Mouse (Mus musculus): ENCODE measurements around the gene Zfp605. TPM values are rescaled to one million over a fixed set of nuclear protein-coding genes. Genes with fewer than 3 reads are reported as not detected.
"Not testable (repeated sequence)": the region's sequence is repeated elsewhere in the genome, so short reads cannot be mapped to it uniquely, and the experiment has no call there.

Zfp605 gene
- total RNA-seq, 2 experiments from 2014 or later: 15.7 to 17.3 TPM

DNA sequence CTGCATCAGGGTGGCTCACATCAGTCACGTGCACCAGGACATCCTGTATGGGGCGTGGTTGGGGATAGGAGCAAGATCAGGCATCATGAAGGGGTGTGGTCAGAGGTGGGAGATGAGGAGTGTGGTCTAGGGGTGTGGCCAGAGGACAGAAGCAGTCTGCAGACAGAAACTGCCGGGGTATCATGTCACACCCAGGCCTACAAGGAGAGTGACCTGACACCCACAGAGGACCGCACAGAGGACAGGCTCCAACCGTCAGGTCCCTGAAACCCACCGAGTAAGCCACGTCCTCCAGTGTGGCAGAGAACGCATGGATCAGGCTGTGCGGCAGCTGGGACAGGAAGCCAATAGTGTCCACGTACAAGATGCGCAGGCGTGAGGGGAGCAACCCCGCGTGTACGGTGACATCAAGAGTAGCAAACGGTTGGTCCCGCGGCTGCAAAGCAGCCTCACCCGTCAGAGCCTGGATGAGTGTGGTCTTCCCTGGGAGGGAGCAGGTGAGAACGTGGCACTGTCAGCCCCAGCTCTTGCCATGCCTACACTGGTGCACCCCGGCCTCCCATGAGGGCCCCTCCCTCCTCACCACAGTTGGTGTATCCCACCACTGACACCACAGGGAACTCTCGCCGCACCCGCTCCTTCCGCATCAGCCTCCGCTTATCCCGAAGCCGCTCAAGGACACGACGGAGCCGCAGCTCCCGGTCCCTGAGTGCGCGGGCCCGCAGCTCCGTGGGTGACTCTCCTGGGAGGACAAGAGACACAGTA is 5.1 kb upstream of the Zfp605 start:
- DNase-seq (ENCODE audit: low spot score in 2 of 2): peak in 1 of 2 experiments; percentile 19
- intact Hi-C loops (cut with DNase I): loop anchor here (5.0 to 10.0 kb wide), 2 partner anchors 547 to 1440 kb away; partner anchors contain the start of genes Crlf2, Dgkq and Idua

DNA sequence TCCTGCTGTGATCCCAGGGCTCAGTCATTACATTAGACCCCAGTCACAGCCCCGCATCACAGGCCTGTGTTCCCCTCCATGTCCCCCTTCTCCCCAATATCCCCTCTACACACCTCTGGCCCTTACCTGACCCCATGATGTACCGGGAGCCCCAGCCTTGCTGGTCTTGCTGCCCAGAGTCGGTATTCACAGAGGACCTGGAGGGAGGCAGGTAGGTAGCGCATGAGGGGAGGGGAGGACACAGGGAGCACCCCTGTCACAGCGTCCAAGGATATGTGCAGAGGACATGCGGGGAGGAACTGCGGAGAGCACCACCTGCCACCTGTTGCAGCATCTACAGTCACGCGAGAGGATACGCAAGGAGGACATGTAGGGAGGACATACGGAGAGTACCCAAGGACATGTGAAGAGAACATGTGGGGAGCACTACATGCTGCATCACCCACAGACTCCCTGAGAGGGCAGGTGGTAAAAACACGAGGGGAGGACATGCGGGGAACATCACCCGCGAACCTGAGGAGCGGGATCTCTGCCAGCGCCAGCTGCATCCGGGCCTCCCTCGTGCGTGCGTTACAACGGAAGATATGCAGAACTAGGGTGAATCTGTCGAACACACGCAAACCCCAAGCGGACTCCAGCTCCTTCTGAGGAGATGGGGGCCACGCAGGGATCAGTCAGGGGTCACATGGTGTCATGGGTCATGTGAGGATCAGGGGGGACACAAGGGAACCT is 3.6 kb upstream of the Zfp605 start:
- DNase-seq (ENCODE audit: low spot score in 2 of 2): peak; percentile 26 to 70
- intact Hi-C loops (cut with DNase I): loop anchor here (5.0 to 10.0 kb wide), 2 partner anchors 549 to 1442 kb away; partner anchors contain the start of genes Crlf2, Dgkq and Idua

DNA sequence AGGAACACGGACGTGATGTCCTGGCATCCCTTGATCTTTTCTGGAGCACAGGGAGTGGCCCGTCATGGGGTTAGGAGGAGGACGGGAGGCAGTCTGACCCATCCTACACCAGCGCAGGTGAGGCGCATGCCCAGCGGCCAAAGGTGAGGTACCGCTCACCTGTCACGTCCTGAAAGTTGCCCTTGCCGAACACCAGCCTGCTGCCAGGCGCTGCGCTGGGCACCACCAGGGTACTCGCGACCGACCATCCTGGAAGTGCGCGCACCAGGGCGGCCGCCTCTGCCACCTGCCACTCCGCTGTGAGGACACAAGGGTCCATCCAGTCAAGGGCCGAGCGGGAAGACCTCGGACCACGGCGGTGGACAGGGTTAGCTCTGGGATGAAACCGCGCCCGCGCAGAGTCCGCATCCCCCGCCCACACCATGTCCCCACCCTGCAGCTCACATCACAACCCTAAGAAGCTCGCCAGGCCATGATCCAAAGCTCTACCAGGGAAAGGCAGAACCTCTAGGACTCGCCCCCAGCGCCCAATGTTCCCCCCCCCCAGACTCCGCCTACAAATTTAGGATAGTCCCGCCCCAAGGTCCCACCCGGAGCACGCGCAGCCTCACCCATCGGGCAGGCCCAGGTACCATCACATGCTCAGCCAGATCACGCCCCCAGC is 2.9 kb upstream of the Zfp605 start:
- peak; percentile 34 to 49 for DNase-seq (ENCODE audit: low spot score in 2 of 2)
- intact Hi-C loops (cut with DNase I): loop anchor here (5.0 to 10.0 kb wide), 2 partner anchors 550 to 1442 kb away; partner anchors contain the start of genes Crlf2, Dgkq and Idua

DNA sequence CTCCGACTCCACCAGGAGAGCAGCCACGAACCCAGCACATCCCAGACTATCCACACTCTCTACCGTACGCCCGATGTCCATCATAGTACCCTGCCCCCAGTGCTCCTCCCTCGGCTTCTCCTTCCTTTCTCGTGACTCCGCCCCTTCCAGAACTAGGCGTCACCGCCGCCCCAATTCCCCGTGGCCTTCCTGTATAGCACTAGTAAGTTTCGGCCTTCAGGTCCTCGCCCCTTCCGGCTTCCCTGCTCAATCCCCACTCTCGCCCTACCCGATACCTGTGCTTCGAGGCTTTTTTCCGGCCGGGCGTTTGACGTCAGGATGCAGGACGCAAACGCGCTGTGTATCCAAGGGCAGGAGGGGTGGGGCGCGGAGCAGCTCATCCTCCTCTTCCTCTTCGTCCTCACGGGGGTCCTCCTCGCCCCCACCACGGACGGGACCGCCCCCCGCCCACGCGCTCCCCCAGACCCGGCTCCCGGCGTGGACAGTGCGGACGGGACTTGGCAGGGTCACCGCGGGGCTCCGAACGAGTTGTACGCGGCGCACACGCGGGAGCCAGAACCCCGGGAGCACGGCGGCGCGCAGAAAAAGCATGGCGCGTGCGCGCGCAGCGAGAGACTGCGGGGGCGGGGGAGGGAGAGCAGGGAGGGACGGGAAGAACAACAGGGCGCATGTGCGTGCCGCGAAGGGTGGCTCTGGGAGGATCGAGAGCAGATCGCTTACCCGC is 2.1 kb upstream of the Zfp605 start, which contains the start of gene Gtpbp6:
Gtpbp6 (minus strand) TSS at position 617 of the 724 bp plus-strand sequence.
- intact Hi-C loops (cut with DNase I): loop anchor here (5.0 to 10.0 kb wide), 2 partner anchors 550 to 1443 kb away; partner anchors contain the start of genes Crlf2, Dgkq and Idua
- DNase-seq (ENCODE audit: low spot score in 2 of 2): peak; percentile 94 to 97

DNA sequence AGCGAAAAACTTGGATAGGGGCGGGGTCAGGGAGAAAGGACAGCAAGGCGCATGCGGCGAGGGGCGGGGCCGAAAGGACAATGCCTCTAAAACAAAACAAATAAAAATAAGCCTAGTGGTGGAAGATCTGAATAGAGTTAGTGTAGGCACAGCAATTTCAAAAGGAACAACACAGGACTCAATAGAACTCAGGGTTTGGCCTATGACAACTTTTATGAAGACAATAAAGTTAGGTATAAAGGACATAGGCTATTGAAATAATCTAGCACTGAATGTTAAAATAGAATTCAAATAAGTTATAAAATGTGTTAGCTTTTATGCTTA is 1.6 kb upstream of the Zfp605 start:
- intact Hi-C loops (cut with DNase I): loop anchor here (5.0 to 10.0 kb wide), 2 partner anchors 551 to 1443 kb away; partner anchors contain the start of genes Crlf2, Dgkq and Idua
- no peak for DNase-seq (ENCODE audit: low spot score in 2 of 2)

DNA sequence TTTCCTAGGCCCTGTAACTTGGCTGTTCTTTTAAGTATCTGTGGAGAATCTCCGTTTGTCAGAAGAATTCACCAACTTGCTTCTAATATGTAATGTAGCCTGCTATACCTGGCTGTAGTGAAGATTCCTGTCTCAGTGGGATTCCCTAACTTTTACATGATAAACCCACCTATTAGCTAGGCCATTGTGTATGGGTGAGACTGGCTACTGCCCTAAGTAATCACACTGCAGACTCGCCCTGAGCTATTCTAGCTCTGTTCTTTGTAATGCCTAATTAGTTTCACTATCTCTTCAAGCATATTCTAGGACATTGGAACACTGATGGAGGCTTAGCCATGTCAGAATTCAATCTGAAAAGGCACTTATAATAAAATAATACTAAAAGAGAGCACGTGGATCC is 12.5 kb downstream of the Zfp605 start:
- DNase-seq (ENCODE audit: low spot score in 2 of 2); intact Hi-C loops (cut with DNase I): not testable (repeated sequence)

DNA sequence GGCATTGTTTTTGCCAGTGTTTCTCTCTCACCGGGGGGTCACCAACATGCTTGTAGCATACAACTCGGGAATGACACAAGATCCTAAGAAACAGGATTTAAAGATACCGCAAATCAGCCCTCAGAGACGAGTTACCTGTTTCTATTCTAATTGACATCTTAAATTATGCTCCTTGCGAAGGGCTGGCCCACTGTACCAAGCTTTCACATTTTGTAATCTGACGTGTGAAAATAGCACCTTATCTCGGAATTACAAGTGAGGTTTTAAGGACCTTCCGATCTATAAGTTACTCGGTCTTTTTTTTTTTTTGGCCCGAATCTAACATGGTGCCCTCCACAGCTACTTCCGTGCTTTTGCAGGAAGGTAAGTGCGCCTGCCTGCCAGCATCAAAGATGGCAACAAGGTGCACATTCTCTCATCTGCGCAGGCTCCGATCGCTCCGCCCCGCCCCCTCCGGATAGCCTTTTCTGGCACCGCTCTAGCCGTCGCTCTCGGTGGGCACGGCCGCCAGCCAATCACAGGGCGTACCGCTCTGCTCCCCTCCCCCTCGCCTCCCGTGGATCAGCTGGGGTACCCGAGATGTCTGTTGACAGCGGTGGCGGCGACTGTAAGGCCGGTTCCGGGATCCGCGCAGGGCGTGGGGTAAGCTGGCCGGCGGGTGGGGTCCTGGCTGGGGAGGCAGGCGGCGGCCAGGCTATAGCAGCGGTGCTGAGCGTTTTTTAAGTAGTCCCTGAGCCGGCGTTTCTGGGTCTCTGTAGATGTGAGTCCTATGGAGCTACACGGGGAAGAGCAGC is 25.6 kb downstream of the Zfp605 start, which contains the start of gene Chfr:
Chfr (plus strand) TSS at position 550 of the 794 bp plus-strand sequence.
- intact Hi-C loops (cut with DNase I): loop anchor here (5.0 kb wide), 1 partner anchor 42 kb away; the partner anchor contains the start of gene Golga3
- DNase-seq (ENCODE audit: low spot score in 2 of 2): peak; percentile 100

DNA sequence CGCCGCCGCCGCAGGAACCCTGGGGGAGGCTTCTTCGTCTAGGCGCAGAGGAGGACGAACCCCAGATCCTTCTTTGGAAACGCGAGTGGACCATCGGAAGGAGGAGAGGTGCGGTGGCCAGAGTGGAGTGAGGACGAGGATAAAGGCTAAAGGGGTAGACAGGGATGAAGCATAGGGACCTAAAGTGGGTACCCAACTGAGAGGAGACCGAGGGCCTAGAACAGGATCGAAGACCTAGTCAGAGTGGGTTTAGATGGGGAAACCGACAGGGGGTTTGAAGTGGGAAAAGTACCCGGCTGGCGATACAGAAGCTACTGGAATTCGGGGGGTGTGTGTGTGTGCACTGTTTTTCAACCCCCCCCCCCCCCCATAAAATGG is 26.2 kb downstream of the Zfp605 start:
- no peak for DNase-seq (ENCODE audit: low spot score in 2 of 2)
- intact Hi-C loops (cut with DNase I): loop anchor here (5.0 kb wide), 1 partner anchor 41 kb away; the partner anchor contains the start of gene Golga3

DNA sequence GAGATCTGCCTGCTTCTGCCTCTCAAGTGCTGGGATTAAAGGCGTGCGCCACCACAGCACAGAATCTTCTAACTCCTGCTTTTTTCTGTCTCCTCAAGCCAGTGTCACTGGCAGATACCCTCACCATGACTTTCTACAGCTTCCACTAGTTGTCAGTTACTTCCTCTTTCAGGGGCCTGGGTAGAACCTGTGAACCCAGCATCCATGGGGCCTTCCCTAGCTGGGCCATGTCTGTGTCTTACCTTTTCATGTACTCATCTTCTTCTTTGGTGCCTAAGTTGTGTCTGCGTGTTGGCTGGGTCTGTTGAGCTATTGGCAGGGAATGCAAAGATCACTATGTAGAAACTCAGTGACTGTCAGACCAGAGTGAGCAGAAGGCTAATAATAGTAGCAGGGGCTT is 27.9 kb downstream of the Zfp605 start:
- intact Hi-C loops (cut with DNase I): loop anchor here (5.0 kb wide), 1 partner anchor 39 kb away; the partner anchor contains the start of gene Golga3
- no peak for DNase-seq (ENCODE audit: low spot score in 2 of 2)

DNA sequence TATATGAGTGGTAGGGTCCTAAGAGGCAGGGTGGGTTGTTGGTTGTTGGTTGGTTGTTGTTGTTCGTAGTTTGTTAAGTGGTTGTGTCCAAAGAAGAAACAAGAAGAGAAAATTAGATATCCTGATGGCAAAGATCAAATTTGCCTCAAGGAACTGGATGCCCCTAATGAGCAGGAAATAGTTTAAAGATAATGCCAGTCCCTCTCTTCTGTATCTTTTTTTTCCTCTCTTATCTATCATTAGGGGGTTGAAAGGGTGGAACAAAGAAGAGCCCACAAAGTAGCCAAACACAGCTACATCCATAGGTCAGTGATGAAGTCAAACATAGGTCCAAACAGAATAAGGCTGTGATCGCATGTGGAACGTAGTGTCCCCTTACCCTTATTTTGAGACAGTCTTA is 29.4 kb downstream of the Zfp605 start:
- DNase-seq (ENCODE audit: low spot score in 2 of 2): no peak
- intact Hi-C loops (cut with DNase I): loop anchor here (5.0 kb wide), 1 partner anchor 38 kb away; the partner anchor contains the start of gene Golga3

DNA sequence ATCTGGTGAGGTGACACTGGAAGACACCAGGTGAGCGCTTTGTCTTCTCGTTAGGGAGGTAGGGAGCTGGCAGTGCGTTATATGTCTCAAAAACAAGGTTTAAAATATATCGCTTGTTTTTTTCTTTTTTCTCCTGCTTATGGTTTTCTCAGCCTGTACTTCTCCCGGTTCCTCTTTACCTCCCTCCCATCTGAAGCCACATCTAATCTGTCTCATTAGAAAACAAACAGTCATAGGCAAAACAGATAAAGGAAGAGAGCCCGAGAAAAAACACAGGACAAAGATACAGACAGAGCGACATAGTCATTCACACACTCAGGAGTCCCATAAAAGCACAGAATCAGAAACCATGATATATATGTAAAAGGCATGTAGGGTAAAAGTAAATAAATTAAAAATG is 30.5 kb downstream of the Zfp605 start:
- DNase-seq (ENCODE audit: low spot score in 2 of 2): no peak
- intact Hi-C loops (cut with DNase I): no loop called here

DNA sequence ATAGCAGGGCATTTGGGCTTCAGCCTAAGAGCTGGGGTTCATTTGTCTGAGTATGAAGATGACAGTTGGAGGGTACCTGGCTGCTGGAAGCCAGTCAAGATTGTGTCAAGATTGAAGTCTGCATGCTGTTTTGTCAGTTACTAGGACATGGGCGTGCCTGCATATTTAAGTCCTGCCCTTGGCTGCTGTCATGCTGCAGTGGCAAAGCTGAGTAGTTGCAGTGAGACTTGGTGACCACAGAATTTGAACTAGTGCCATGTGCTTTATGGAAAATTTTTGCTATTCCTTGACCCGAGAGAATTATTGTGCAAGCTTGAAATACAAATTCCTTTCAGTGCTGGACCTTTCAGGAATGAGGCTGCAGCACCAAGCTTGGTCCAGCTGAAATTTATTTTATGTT is 32.4 kb downstream of the Zfp605 start:
- intact Hi-C loops (cut with DNase I): no loop called here
- no peak for DNase-seq (ENCODE audit: low spot score in 2 of 2)

DNA sequence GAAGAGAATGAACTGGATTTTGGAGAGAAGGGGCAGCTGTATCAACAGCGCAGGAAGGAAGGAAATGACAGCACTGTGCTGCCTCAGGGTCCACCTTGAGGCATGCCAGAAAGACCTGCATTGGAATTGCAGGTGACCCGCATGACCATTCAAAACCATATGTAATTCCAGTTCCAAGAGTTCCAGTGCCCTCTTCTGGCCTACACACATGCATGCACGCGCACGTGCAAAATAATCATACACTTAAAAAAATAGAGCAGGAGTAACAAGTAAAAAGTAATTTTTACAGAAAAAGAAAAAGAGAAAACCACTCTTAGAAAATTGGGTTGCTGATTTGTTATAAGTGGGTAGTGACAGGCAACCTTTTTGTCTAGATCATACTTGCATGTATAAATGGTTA is 33.1 kb downstream of the Zfp605 start:
- no peak for DNase-seq (ENCODE audit: low spot score in 2 of 2)
- intact Hi-C loops (cut with DNase I): no loop called here

DNA sequence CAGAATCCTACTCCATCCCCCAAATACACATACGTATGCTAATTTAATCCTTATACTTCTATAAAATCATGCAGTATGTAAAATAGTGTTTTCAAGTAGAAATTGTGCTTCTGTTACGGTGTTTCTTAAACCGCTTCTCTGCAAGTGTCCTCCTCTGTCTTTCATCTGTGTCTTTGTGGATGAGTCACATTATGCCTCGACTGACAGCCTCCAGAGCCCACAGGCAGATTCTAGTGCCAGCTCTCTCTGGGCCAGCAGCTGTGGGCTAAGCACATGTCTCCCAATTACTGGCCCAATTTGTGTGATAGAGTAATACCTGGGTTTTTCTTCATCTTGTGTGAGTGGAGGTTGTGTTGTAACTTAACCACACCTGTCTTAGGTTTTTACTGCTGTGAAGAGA is 59.5 kb downstream of the Zfp605 start:
- intact Hi-C loops (cut with DNase I): no loop called here
- DNase-seq (ENCODE audit: low spot score in 2 of 2): no peak

DNA sequence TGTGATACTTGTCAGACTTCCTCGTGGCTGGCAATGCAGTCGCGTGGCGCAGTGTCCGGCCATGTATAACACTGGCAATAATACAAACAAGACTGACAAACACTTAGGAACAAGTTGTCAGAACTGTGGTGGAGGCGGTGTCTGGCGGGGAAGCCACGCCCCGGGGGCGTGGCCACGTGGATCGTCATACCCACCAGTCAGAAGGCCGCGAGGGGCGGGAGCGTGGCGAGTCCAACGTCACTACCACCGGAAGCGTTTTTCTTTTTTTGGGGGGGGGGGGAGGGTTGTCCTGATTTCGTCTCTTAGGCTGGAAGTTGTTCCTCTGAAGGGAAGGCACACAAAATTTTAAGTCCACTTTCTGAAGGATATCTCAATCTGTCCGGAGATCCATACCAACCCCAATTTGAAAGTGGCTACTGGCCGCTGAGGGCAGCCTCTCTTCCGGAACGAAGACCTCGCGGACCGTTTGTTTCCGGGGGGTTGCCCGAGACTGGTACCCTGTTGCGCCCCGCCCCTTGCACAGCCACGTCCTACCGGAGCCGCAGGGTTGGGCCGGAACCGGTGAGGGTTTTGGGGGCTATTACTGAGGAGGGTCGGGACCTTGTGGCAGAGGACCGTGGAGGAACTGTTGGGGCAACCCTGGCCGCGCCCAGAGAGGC is 66.6 kb downstream of the Zfp605 start, which contains the start of gene Golga3:
Golga3 (plus strand) TSS at position 340 of the 659 bp plus-strand sequence.
- intact Hi-C loops (cut with DNase I): loop anchor here (5.0 kb wide), 1 partner anchor 39 kb away; the partner anchor contains the start of gene Chfr
- peak; percentile 93 to 96 for DNase-seq (ENCODE audit: low spot score in 2 of 2)

DNA sequence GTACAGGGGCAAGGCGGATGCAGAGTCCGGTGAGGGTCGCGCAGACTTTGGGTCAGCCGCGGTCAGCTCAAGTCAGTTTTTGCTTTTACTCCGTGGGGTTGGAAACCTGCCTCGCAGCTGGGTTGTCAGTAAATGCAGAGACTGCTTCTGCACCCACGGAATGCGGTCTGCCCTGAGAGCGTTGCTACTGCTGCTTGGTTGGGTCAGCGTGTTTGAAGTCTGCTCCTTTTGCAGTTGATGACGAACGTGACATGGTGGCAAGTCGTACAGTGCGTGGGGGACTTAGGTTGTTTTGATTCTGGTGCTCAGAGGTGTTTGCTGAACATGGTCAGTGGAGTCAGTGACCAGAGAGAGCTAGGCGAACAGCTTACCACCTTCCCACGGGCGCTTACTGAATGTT is 67.1 kb downstream of the Zfp605 start:
- intact Hi-C loops (cut with DNase I): loop anchor here (5.0 kb wide), 1 partner anchor 40 kb away; the partner anchor contains the start of gene Chfr
- DNase-seq (ENCODE audit: low spot score in 2 of 2): no peak

DNA sequence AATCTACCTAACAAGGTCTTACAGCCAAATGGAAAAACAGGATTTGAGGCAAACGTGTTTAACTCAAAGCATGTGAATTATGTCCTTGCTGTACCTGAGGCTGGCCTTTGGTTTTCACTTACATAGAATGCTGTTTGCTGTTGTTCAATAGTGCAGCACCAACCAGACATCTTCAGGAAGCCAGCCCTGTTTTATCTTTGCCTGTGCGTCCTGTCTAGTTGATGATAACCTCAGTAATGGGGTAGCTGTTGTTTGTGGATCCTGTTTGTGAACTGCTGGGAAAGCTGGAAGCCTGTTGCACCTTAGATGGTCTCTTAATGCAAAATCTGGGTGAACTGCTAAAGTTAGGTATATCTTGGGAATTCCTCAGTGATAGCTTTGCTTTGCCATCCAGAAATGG is 68.7 kb downstream of the Zfp605 start:
- intact Hi-C loops (cut with DNase I): loop anchor here (5.0 kb wide), 1 partner anchor 41 kb away; the partner anchor contains the start of gene Chfr
- no peak for DNase-seq (ENCODE audit: low spot score in 2 of 2)
